Mouse (Mus musculus): ENCODE measurements around the gene Slc22a2. TPM values are rescaled to one million over a fixed set of nuclear protein-coding genes. Genes with fewer than 3 reads are reported as not detected.
A peak's percentile ranks its signal among the peaks of the same experiment; 100 is the strongest.
"Not testable (repeated sequence)": the region's sequence is repeated elsewhere in the genome, so short reads cannot be mapped to it uniquely, and the experiment has no call there.

Gene Slc22a2
- polyA plus RNA-seq, 1 experiment from 2014 or later, result not detected

DNA sequence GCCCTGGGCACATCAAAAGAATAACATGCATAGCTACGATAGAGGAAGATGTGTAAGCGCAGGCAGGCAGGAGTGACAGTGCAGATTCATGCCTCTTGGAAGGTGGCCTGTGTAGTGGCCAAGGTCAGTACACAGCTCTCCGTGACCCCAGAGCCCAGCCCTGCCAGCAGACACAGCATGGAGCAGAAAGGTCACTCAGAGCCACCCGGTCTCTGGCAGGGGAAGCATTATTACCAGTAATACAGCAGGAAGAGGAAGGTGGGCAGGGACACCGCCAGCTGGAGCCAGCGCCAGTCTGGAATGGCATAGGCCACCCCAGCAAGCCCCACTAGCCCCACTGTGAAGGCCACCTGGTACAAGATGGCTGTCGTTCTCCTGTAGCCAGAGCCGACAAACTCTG, 80.2 kb downstream of the Slc22a2 start:
- H3K4me1 ChIP-seq, result peaks cover 38% of the 10 kb centered on the region
- no peak overlapping the region for H3K4me2 ChIP-seq
- H3K9ac ChIP-seq, result peak overlapping the region; percentile 19; the same call in 1 of the 2 replicates
- WGBS, result 59% methylated on average over 8 of the region's 8 CpGs
- no peaks in the 10 kb centered on the region for H3K27me3 ChIP-seq (replicated peaks)
- H3K27ac ChIP-seq (replicated peaks), result 0 out of 2 replicates have a peak overlapping the region, but pooled peaks have one; percentile 12
- no peak for ATAC-seq (ENCODE audit: extremely low read depth, insufficient number of reproducible peaks, low FRiP score, low TSS enrichment)
- H3K36me3 ChIP-seq, result no peaks in the 10 kb centered on the region
- no peak overlapping the region for H3K4me3 ChIP-seq
- H3K9me3 ChIP-seq, result no peaks in the 10 kb centered on the region

- Histone ChIP-seq H3K27ac (replicated peaks) (peak overlapping the region; percentile 86), H3K27me3 (replicated peaks) (no peaks in the 10 kb centered on the region), H3K36me3 (no peaks in the 10 kb centered on the region), H3K9ac (peak overlapping the region; percentile 58; the same call in 1 of the 2 replicates), H3K4me3 (no peak overlapping the region), H3K4me2 (0 out of 2 replicates have a peak overlapping the region, but pooled peaks have one; percentile 14), H3K4me1 (peaks cover 39% of the 10 kb centered on the region), H3K9me3 (no peaks in the 10 kb centered on the region)
- WGBS, result 12% methylated on average over 7 of the region's 7 CpGs
- peak; percentile 72 for ATAC-seq (ENCODE audit: extremely low read depth, insufficient number of reproducible peaks, low FRiP score, low TSS enrichment)
Measured at GRCm38 (mm10) chr17:12668478-12669362, 84.8 kb downstream of the Slc22a2 start.

GRCm38 (mm10) chr17:12669363-12669679, 85.4 kb downstream of the Slc22a2 start:
- peak; percentile 63 for ATAC-seq (ENCODE audit: extremely low read depth, insufficient number of reproducible peaks, low FRiP score, low TSS enrichment)
- H3K4me3 ChIP-seq, result no peak overlapping the region

DNA sequence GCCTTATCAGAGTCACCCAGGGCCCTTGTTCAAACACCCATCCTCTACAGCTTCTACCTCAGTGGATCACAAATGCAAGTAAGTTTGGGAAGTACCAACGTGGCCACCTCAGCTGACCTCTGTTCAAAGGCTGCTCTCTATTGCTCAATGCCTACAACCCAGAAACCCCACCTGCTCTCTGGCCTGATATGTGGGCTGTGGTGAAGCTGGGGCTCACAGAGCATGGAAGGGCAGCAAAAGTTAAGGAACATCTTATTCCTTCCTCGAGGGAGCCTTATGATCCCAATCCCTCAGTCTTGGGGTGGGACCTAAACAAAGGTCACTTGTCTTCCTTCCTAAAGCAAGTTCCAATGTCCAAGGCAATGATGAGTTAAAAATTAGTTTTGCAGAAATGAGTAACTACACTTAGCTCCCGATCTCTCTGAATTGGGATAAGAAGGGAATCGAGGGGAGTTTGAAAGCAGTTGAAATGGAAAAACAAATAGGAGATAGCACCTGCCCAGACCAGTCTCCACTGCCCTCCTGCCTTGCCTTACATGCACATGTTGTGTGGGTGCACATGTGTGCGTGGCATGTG, 87.2 kb downstream of the Slc22a2 start:
- H3K36me3 ChIP-seq, result no peaks in the 10 kb centered on the region
- H3K27me3 ChIP-seq (replicated peaks), result no peaks in the 10 kb centered on the region
- ATAC-seq (ENCODE audit: extremely low read depth, insufficient number of reproducible peaks, low FRiP score, low TSS enrichment), result no peak
- no peak overlapping the region for H3K27ac ChIP-seq (replicated peaks)
- no peaks in the 10 kb centered on the region for H3K9me3 ChIP-seq
- H3K9ac ChIP-seq, result no peak overlapping the region
- no peak overlapping the region for H3K4me3 ChIP-seq
- H3K4me1 ChIP-seq, result peaks cover 32% of the 10 kb centered on the region
- no peak overlapping the region for H3K4me2 ChIP-seq
- WGBS, result 77% methylated on average over 5 of the region's 5 CpGs

More at GRCm38 (mm10) chr17:12669363-12669679, 85.4 kb downstream of the Slc22a2 start:
- H3K36me3 ChIP-seq, result no peaks in the 10 kb centered on the region
- H3K27ac ChIP-seq (replicated peaks), result peak overlapping the region; percentile 86
- H3K9ac ChIP-seq, result peak overlapping the region; percentile 58
- H3K4me2 ChIP-seq, result 0 out of 2 replicates have a peak overlapping the region, but pooled peaks have one; percentile 14
- no peaks in the 10 kb centered on the region for H3K27me3 ChIP-seq (replicated peaks)
- peaks cover 33% of the 10 kb centered on the region for H3K4me1 ChIP-seq
- H3K9me3 ChIP-seq, result no peaks in the 10 kb centered on the region

- H3K9me3 ChIP-seq, result no peaks in the 10 kb centered on the region
- no peak overlapping the region for H3K9ac ChIP-seq
- H3K4me3 ChIP-seq, result no peak overlapping the region
- no peak for ATAC-seq (ENCODE audit: extremely low read depth, insufficient number of reproducible peaks, low FRiP score, low TSS enrichment)
- no peak overlapping the region for H3K4me2 ChIP-seq
- no peaks in the 10 kb centered on the region for H3K36me3 ChIP-seq
- WGBS, result 76% methylated on average over 7 of the region's 7 CpGs
- H3K27me3 ChIP-seq (replicated peaks), result no peaks in the 10 kb centered on the region
- H3K27ac ChIP-seq (replicated peaks), result no peak overlapping the region
- peaks cover 28% of the 10 kb centered on the region for H3K4me1 ChIP-seq
Measured at GRCm38 (mm10) chr17:12672285-12672790, 88.4 kb downstream of the Slc22a2 start.

- WGBS, result 50% methylated on average over 3 of the region's 3 CpGs
- H3K9ac ChIP-seq, result no peak overlapping the region
- no peak for ATAC-seq (ENCODE audit: extremely low read depth, insufficient number of reproducible peaks, low FRiP score, low TSS enrichment)
- H3K27me3 ChIP-seq (replicated peaks), result no peaks in the 10 kb centered on the region
- no peaks in the 10 kb centered on the region for H3K36me3 ChIP-seq
- no peak overlapping the region for H3K27ac ChIP-seq (replicated peaks)
- H3K4me2 ChIP-seq, result no peak overlapping the region
- H3K4me3 ChIP-seq, result no peak overlapping the region
- no peaks in the 10 kb centered on the region for H3K9me3 ChIP-seq
- peaks cover 13% of the 10 kb centered on the region for H3K4me1 ChIP-seq
Measured at GRCm38 (mm10) chr17:12673871-12674270, 89.9 kb downstream of the Slc22a2 start.

DNA sequence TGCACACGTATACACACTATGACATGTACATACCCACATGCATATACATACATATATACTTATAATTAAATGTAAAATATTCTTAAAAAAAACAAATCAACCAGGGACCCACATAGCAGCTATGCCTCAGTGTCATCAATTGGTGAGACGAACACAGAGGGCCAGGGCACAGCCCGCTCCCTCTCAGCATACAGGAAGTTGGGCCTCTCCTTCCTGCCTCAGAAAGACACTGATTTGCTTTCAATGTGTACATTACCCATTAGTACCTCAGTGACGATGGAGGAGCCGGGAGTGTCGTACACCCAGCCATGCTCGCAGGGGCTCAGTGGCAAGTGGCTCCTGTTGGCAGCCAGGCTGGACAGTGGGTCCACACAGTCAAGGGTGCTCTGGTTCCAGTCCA, 91.0 kb downstream of the Slc22a2 start:
- not testable (repeated sequence) for H3K4me1 ChIP-seq; H3K9ac ChIP-seq; ATAC-seq (ENCODE audit: extremely low read depth, insufficient number of reproducible peaks, low FRiP score, low TSS enrichment); H3K4me3 ChIP-seq; H3K36me3 ChIP-seq; H3K27me3 ChIP-seq (replicated peaks); H3K9me3 ChIP-seq; H3K27ac ChIP-seq (replicated peaks); H3K4me2 ChIP-seq
- 80% methylated on average over 7 of the region's 7 CpGs for WGBS

DNA sequence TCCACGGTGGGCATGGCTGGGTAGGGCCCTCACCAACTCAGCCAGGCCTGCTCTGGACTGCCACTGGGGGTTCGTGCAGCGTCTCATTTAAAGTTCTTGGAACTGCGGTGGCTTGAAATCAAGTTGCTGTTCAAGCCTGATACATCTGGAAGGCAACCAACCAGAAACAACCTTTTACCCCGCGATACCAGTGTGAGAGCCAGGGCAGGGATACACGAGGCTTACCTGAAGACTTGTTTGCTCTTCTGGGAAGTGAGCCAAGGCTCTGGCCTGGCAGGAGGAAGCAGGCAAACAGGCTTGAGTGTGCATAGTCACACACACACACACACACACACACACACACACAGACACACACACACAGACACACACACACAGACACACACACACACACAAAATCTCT, 91.7 kb downstream of the Slc22a2 start, which contains the start of gene Slc22a1:
Slc22a1 (minus strand) TSS at position 184 of the 400 bp plus-strand sequence.
- Histone ChIP-seq H3K9ac (no peak within 1 kb of the TSS), H3K27me3 (replicated peaks) (no peaks in the 10 kb centered on the region), H3K9me3 (peaks cover 4% of the 10 kb centered on the region; the same call in 1 of the 2 replicates), H3K4me1 (no peaks in the 10 kb centered on the region), H3K36me3 (peaks cover 15% of the 10 kb centered on the region), H3K4me3 (no peak within 1 kb of the TSS), H3K27ac (replicated peaks) (no peak within 1 kb of the TSS), H3K4me2 (no peak within 1 kb of the TSS)
- WGBS, result 77% methylated on average over 7 of the region's 7 CpGs
- ATAC-seq (ENCODE audit: extremely low read depth, insufficient number of reproducible peaks, low FRiP score, low TSS enrichment), result no peak

DNA sequence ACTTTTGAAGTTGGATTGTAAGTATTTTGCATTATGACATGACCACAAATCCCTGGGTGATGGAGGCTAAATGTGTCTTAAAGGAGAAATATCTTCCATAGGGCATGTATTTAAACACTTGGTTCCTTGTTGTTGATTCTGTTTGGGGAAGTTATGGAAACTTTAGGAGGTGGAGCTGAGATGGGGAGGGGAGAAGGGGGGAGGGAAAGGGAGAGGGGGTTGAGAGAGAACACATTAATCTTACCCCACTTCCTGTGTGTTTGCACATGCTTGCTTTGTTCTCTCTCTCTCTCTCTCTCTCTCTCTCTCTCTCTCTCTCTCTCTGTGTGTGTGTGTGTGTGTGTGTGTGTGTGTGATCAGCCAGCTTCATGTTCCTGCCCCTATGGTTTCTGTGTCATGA, 93.2 kb downstream of the Slc22a2 start:
- Histone ChIP-seq H3K9ac (no peak overlapping the region), H3K4me2 (no peak overlapping the region), H3K4me1 (no peaks in the 10 kb centered on the region), H3K9me3 (peaks cover 4% of the 10 kb centered on the region; the same call in 1 of the 2 replicates), H3K27me3 (replicated peaks) (no peaks in the 10 kb centered on the region), H3K36me3 (peaks cover 30% of the 10 kb centered on the region), H3K27ac (replicated peaks) (no peak overlapping the region), H3K4me3 (no peak overlapping the region)
- no peak for ATAC-seq (ENCODE audit: extremely low read depth, insufficient number of reproducible peaks, low FRiP score, low TSS enrichment)

Data from heart, embryonic 13.5 days (tissue).